Comparison of ENCODE assay signal across 8 mouse cellular contexts in the genomic region with DNA sequence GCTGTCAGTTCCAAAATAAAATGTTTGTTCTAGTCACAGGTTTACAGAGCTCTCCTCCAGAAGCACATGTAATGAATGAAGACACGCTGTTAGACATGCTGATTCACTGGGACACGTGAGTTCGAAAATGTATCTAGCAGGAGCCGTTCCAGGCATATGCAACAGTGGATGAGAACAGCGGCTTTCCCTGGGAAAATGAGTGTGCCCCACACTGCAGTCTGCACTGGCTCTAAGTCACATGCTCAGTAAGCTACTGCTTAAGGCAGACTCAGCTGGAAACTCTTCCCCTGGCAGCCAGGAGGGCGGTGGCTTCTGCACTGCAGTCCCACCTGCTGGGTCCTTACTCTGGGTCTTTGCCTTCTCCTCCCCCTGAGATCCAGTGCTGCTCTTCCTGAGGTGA.
DNase-seq lines count a peak whose midpoint lies in the region; ATAC-seq and TF ChIP-seq lines count a peak whose summit lies in the region.

No protein-coding gene starts in this region.

- ATAC-seq in intestine, embryonic 15.5 days, result peak; percentile 45; the same call in 1 of the 2 replicates
- ATAC-seq in intestine, postnatal 0 days, result no peak
- peak; percentile 75 for ATAC-seq in frontal cortex, adult (ENCODE audit: low TSS enrichment)
- ATAC-seq in midbrain, embryonic 11.5 days (ENCODE audit: low FRiP score), result 0 out of 2 replicates have a peak, but pooled peaks have one; percentile 30
- ATAC-seq in monocyte, adult 5-6 weeks (replicated peaks; ENCODE audit: insufficient number of reproducible peaks, low FRiP score, low TSS enrichment, poor library complexity, severe bottlenecking), result no peak

- no peak overlapping the region for H3K27ac ChIP-seq in intestine, embryonic 15.5 days
- H3K27ac ChIP-seq in intestine, postnatal 0 days (ENCODE audit: low read depth, low read length), result no peak overlapping the region
- H3K27ac ChIP-seq in midbrain, embryonic 11.5 days (ENCODE audit: low read depth, low read length), result no peak overlapping the region

- no peaks in the 10 kb centered on the region for H3K9me3 ChIP-seq in intestine, embryonic 15.5 days
- no peaks in the 10 kb centered on the region for H3K9me3 ChIP-seq in intestine, postnatal 0 days (ENCODE audit: control insufficient read depth)
- H3K9me3 ChIP-seq in midbrain, embryonic 11.5 days (ENCODE audit: control insufficient read depth, low read length), result no peaks in the 10 kb centered on the region

- TF ChIP-seq CTCF in intestine, postnatal 0 days (IDR thresholded peaks at IDR 0.05; ENCODE audit: low read depth), result no peak

- H3K4me2 ChIP-seq in intestine, embryonic 15.5 days (replicated peaks), result no peak overlapping the region
- no peak overlapping the region for H3K4me2 ChIP-seq in intestine, postnatal 0 days (replicated peaks; ENCODE audit: low read depth)
- no peak overlapping the region for H3K4me2 ChIP-seq in midbrain, embryonic 11.5 days

- H3K9ac ChIP-seq in intestine, embryonic 15.5 days, result no peak overlapping the region
- H3K9ac ChIP-seq in intestine, postnatal 0 days (ENCODE audit: low read depth, low read length), result no peak overlapping the region
- no peak overlapping the region for H3K9ac ChIP-seq in midbrain, embryonic 11.5 days (ENCODE audit: low read length)

- peaks cover 8% of the 10 kb centered on the region; the same call in 1 of the 2 replicates for H3K4me1 ChIP-seq in intestine, embryonic 15.5 days (replicated peaks)
- no peaks in the 10 kb centered on the region for H3K4me1 ChIP-seq in intestine, postnatal 0 days (replicated peaks; ENCODE audit: control insufficient read depth, insufficient read depth, low read length)
- H3K4me1 ChIP-seq in midbrain, embryonic 11.5 days (ENCODE audit: control insufficient read depth, insufficient read depth, low read length), result peaks cover 18% of the 10 kb centered on the region

- no peaks in the 10 kb centered on the region for H3K36me3 ChIP-seq in intestine, embryonic 15.5 days
- H3K36me3 ChIP-seq in intestine, postnatal 0 days (ENCODE audit: control insufficient read depth, insufficient read depth), result no peaks in the 10 kb centered on the region
- H3K36me3 ChIP-seq in midbrain, embryonic 11.5 days (ENCODE audit: control insufficient read depth, insufficient read depth, low read length), result no peaks in the 10 kb centered on the region

- WGBS in intestine, embryonic 15.5 days, result 40% methylated on average over 6 of the region's 6 CpGs
- WGBS in intestine, postnatal 0 days, result 45% methylated on average over 6 of the region's 6 CpGs
- 33% methylated on average over 6 of the region's 6 CpGs for WGBS in midbrain, embryonic 11.5 days

- peak; percentile 46 for DNase-seq in R1 (ENCODE audit: low read depth, low spot score)
- DNase-seq in midbrain, embryonic 11.5 days (ENCODE audit: low spot score, missing footprints), result no peak
- no peak for DNase-seq in spleen, adult 12 weeks (ENCODE audit: low spot score)
- DNase-seq in heart, adult 11 months, result no peak

- no peaks in the 10 kb centered on the region for H3K27me3 ChIP-seq in intestine, embryonic 15.5 days (replicated peaks)
- H3K27me3 ChIP-seq in intestine, postnatal 0 days (replicated peaks; ENCODE audit: control insufficient read depth, insufficient read depth, low read length), result no peaks in the 10 kb centered on the region
- H3K27me3 ChIP-seq in midbrain, embryonic 11.5 days (ENCODE audit: control insufficient read depth, insufficient read depth, low read length), result no peaks in the 10 kb centered on the region

- H3K4me3 ChIP-seq in intestine, embryonic 15.5 days (replicated peaks), result no peak overlapping the region
- no peak overlapping the region for H3K4me3 ChIP-seq in intestine, postnatal 0 days (ENCODE audit: low read depth, low read length)
- H3K4me3 ChIP-seq in midbrain, embryonic 11.5 days (ENCODE audit: low read depth, low read length), result no peak overlapping the region

Comparison
In these comparisons a context has a peak if more than half of its experiments do, and no peak if none do; other contexts are left out.
1. ATAC-seq: peak in intestine, embryonic 15.5 days (single experiment), frontal cortex, adult (single experiment) and midbrain, embryonic 11.5 days (single experiment); none in intestine, postnatal 0 days (single experiment) and monocyte, adult 5-6 weeks (single experiment).